Mouse (Mus musculus) olfactory bulb, adult 2 months (tissue): ENCODE results near the gene Gabra1.

ENCODE experiments used
- CTCF ChIP-seq: fragments of 200-500 bp; IDR thresholded peaks from 2 replicates; pipeline ENCODE4 v1.5.1; 2012; ENCODE audit warnings: low read depth, mild to moderate bottlenecking, low read length, moderate library complexity; ENCODE audit not compliant: insufficient read depth
- POLR2A ChIP-seq: fragments of 200-500 bp; IDR thresholded peaks from 2 replicates; pipeline ENCODE4 v1.6.1; 2012; ENCODE audit warnings: mild to moderate bottlenecking, low read depth, low read length, moderate library complexity; ENCODE audit not compliant: insufficient read depth

GRCm38 (mm10) chr11:42181973-42182824, 531 bp downstream of the Gabra1 start:
- TF ChIP-seq POLR2A (no peak), CTCF (no peak)
